Mouse (Mus musculus): ENCODE measurements around the gene Zhx3. TPM values are rescaled to one million over a fixed set of nuclear protein-coding genes. Genes with fewer than 3 reads are reported as not detected.

Zhx3 gene
- 12.2 and 13.3 TPM in 2 replicates for polyA plus RNA-seq (2015; fragmentation: Nextera tagmentation; extraction: Ambion mirVana)

DNA sequence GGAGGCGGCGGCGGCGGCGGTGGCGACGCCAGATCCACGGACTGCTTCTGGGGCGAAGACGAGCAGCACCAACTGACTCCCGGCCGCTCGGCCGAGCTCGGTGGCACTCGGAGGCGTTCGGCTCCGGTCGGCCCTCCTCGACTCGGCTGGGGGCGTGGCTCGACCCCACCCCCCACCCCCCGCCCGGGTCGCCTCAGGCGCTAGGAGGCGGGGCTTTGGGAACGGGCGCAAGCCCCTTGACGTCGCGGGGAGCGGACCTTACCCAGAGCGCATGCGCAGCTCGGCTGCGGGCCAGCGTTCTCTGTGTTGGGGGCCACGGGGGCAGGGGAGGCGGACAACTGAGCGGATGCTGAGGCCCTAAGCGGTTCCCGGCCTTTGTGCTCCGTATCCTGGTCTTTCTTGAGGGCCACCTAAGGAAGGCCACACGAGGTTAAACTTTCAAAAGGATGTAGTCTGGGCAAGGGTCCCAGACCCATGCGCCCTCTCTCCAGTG is at the start of gene Zhx3:
Gene Zhx3, minus strand, starts transcription at position 109 of the 493 bp plus-strand sequence.
- Histone ChIP-seq H3K9ac (peak within 1 kb of the TSS; percentile 100), H3K27ac (peak within 1 kb of the TSS; percentile 99), H3K27me3 (no peaks in the 10 kb centered on the region), H3K36me3 (no peaks in the 10 kb centered on the region), H3K4me1 (peaks cover 13% of the 10 kb centered on the region; the same call in 1 of the 2 replicates), H3K9me3 (no peaks in the 10 kb centered on the region), H3K4me2 (peak within 1 kb of the TSS; percentile 69), H3K4me3 (peak within 1 kb of the TSS; percentile 95)
- under 1% methylated on average over 31 of the region's 48 CpGs for WGBS
- peak; percentile 96 for ATAC-seq (ENCODE audit: insufficient number of reproducible peaks, low FRiP score, low TSS enrichment, low read depth)

DNA sequence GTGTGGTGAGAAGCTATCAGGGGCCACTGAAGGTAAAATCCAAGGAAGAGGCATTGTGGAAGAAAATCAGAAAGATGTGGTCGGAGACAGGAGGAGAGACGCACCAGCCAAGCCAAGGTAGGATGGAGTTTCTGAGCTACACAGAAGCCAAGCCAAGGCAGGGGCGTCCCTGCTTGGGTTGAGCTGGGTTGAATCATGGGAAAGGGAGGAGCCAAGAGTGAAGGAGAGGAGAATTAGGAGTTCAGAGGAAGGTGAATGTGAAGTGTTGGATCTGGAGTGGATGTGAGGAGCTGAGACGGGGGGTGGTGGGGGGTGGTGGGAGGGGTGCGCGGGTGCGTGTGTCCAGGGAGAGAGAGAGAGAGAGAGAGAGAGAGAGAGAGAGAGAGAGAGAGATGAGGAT is 48.5 kb upstream of the Zhx3 start:
- Histone ChIP-seq H3K9ac (no peak overlapping the region), H3K27ac (0 out of 2 replicates have a peak overlapping the region, but pooled peaks have one; percentile 18), H3K9me3 (no peaks in the 10 kb centered on the region), H3K4me3 (no peak overlapping the region), H3K36me3 (no peaks in the 10 kb centered on the region), H3K4me2 (no peak overlapping the region), H3K4me1 (peaks cover 35% of the 10 kb centered on the region), H3K27me3 (no peaks in the 10 kb centered on the region)
- no peak for ATAC-seq (ENCODE audit: insufficient number of reproducible peaks, low FRiP score, low TSS enrichment, low read depth)
- 51% methylated on average over 7 of the region's 7 CpGs for WGBS

DNA sequence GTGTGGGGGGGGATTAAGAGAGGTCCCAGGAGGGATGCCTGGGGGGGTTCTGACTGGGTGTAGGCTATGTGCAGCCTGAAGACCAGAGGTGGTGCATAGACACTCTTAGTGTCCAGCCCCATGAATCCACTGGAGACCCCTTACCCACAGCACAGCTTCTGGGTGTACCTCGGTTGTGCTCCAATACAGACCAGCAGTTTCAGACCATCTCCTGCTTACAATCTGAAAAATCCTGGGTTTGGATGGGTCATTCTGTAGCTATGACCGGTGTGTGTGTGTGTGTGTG is 46.1 kb upstream of the Zhx3 start:
- no peaks in the 10 kb centered on the region for H3K36me3 ChIP-seq
- H3K9me3 ChIP-seq: no peaks in the 10 kb centered on the region
- no peak for ATAC-seq (ENCODE audit: insufficient number of reproducible peaks, low FRiP score, low TSS enrichment, low read depth)
- no peak overlapping the region for H3K9ac ChIP-seq
- H3K27me3 ChIP-seq: no peaks in the 10 kb centered on the region
- H3K4me3 ChIP-seq: no peak overlapping the region
- H3K4me2 ChIP-seq: no peak overlapping the region
- 75% methylated on average over 2 of the region's 2 CpGs for WGBS
- no peak overlapping the region for H3K27ac ChIP-seq
- H3K4me1 ChIP-seq: peaks cover 39% of the 10 kb centered on the region

GRCm38 (mm10) chr2:160918154-160918929 is 45.5 kb upstream of the Zhx3 start:
- ATAC-seq (ENCODE audit: insufficient number of reproducible peaks, low FRiP score, low TSS enrichment, low read depth): no peak
- no peaks in the 10 kb centered on the region for H3K9me3 ChIP-seq
- no peak overlapping the region for H3K4me3 ChIP-seq
- no peak overlapping the region for H3K4me2 ChIP-seq
- 68% methylated on average over 8 of the region's 8 CpGs for WGBS
- H3K27me3 ChIP-seq: no peaks in the 10 kb centered on the region
- no peaks in the 10 kb centered on the region for H3K36me3 ChIP-seq
- H3K27ac ChIP-seq: no peak overlapping the region
- H3K4me1 ChIP-seq: peaks cover 39% of the 10 kb centered on the region
- H3K9ac ChIP-seq: no peak overlapping the region

DNA sequence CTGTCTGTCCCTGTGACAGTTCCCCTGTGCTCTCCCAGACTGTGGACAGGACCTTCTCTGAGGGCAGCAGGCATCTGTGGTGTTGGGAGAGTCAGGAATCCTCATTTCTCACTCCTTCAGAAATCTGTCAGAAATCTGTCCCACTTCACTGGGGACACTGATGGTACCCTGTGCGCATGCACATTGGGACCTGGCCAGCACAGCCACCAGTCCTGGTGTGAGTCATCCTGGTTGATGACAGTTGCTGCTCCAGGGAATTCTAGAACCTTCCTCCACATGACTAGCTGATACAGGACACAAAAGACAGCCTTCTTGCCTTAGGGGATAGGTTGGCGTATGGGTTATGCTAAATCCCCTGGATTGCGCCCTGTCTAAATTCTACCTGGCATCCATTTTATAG is 44.5 kb upstream of the Zhx3 start:
- peaks cover 9% of the 10 kb centered on the region; the same call in 1 of the 2 replicates for H3K27me3 ChIP-seq
- no peak overlapping the region for H3K4me3 ChIP-seq
- H3K27ac ChIP-seq: no peak overlapping the region
- no peaks in the 10 kb centered on the region for H3K9me3 ChIP-seq
- H3K36me3 ChIP-seq: no peaks in the 10 kb centered on the region
- ATAC-seq (ENCODE audit: insufficient number of reproducible peaks, low FRiP score, low TSS enrichment, low read depth): no peak
- no peak overlapping the region for H3K9ac ChIP-seq
- no peak overlapping the region for H3K4me2 ChIP-seq
- 82% methylated on average over 3 of the region's 3 CpGs for WGBS
- H3K4me1 ChIP-seq: peaks cover 45% of the 10 kb centered on the region

GRCm38 (mm10) chr2:160916714-160917113 is 43.9 kb upstream of the Zhx3 start:
- no peak overlapping the region for H3K4me3 ChIP-seq
- ATAC-seq (ENCODE audit: insufficient number of reproducible peaks, low FRiP score, low TSS enrichment, low read depth): no peak
- H3K9ac ChIP-seq: no peak overlapping the region
- peaks cover 11% of the 10 kb centered on the region; the same call in 1 of the 2 replicates for H3K27me3 ChIP-seq
- H3K36me3 ChIP-seq: no peaks in the 10 kb centered on the region
- H3K4me2 ChIP-seq: no peak overlapping the region
- no peak overlapping the region for H3K27ac ChIP-seq
- H3K4me1 ChIP-seq: peaks cover 46% of the 10 kb centered on the region
- no peaks in the 10 kb centered on the region for H3K9me3 ChIP-seq
- 71% methylated on average over 8 of the region's 8 CpGs for WGBS

- Histone ChIP-seq H3K4me1 (peaks cover 50% of the 10 kb centered on the region), H3K27ac (peak overlapping the region; percentile 33), H3K9ac (no peak overlapping the region), H3K4me3 (no peak overlapping the region), H3K36me3 (no peaks in the 10 kb centered on the region), H3K27me3 (peaks cover 11% of the 10 kb centered on the region; the same call in 1 of the 2 replicates), H3K4me2 (no peak overlapping the region), H3K9me3 (no peaks in the 10 kb centered on the region)
- ATAC-seq (ENCODE audit: insufficient number of reproducible peaks, low FRiP score, low TSS enrichment, low read depth): no peak
- 63% methylated on average over 13 of the region's 13 CpGs for WGBS
Observed at GRCm38 (mm10) chr2:160915821-160916610, 43.2 kb upstream of the Zhx3 start.

DNA sequence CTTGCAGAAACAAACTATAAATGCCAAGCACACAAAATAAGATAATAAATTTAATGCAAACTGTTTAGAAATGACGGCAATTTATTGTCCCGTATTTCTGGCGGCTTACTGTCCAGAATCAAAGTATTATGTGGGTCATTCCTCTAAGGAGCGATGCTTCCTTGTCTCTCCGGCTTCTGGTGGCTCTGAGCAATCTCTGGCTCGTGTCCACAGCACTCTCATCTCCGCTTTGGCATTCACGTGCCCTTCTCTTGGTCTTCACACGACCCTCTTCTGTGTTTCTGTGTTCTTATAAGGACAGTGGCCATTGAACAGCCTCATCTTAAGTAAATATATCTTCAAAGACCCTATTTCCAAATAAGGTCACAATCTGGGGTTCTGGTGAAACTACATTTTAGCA is 41.9 kb upstream of the Zhx3 start:
- no peak for ATAC-seq (ENCODE audit: insufficient number of reproducible peaks, low FRiP score, low TSS enrichment, low read depth)
- H3K27ac ChIP-seq: peak overlapping the region; percentile 33; the same call in 1 of the 2 replicates
- no peaks in the 10 kb centered on the region for H3K9me3 ChIP-seq
- no peak overlapping the region for H3K4me3 ChIP-seq
- H3K36me3 ChIP-seq: no peaks in the 10 kb centered on the region
- H3K4me2 ChIP-seq: no peak overlapping the region
- WGBS: 79% methylated on average over 9 of the region's 9 CpGs
- peaks cover 11% of the 10 kb centered on the region; the same call in 1 of the 2 replicates for H3K27me3 ChIP-seq
- H3K4me1 ChIP-seq: peaks cover 52% of the 10 kb centered on the region
- no peak overlapping the region for H3K9ac ChIP-seq

DNA sequence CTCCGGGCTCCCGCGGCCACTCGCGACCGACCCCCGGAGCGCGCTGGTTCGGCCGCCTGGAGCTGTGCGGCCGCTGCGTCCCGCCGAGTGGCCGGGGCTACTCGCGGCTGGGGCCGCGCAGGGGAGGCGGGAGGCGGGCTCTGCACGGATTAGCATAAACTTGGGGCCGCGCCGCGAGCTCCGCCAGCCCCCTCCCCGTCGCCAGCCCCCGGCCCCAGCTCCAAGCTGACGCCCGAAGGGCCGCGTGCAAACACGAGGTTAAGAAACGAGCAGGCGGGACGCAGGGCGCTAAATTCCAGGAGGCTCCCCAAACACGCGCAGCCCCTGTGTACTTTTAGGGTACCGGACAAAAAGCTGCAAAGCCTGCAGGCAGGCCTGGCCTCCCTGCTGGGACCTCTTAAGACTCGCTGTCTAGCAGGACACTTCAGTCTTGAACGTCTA is 39.5 kb upstream of the Zhx3 start, which contains the start of gene Emilin3:
Gene Emilin3, minus strand, starts transcription at position 98 of the 441 bp plus-strand sequence.
- H3K4me3 ChIP-seq: peak within 1 kb of the TSS; percentile 60
- peak; percentile 76 for ATAC-seq (ENCODE audit: insufficient number of reproducible peaks, low FRiP score, low TSS enrichment, low read depth)
- peaks cover 15% of the 10 kb centered on the region; the same call in 1 of the 2 replicates for H3K27me3 ChIP-seq
- peak within 1 kb of the TSS; percentile 93 for H3K4me2 ChIP-seq
- H3K4me1 ChIP-seq: peaks cover 55% of the 10 kb centered on the region
- under 1% methylated on average over 45 of the region's 46 CpGs for WGBS
- H3K9me3 ChIP-seq: no peaks in the 10 kb centered on the region
- H3K9ac ChIP-seq: peak within 1 kb of the TSS; percentile 76
- H3K36me3 ChIP-seq: peaks cover 16% of the 10 kb centered on the region
- H3K27ac ChIP-seq: peak within 1 kb of the TSS; percentile 93

DNA sequence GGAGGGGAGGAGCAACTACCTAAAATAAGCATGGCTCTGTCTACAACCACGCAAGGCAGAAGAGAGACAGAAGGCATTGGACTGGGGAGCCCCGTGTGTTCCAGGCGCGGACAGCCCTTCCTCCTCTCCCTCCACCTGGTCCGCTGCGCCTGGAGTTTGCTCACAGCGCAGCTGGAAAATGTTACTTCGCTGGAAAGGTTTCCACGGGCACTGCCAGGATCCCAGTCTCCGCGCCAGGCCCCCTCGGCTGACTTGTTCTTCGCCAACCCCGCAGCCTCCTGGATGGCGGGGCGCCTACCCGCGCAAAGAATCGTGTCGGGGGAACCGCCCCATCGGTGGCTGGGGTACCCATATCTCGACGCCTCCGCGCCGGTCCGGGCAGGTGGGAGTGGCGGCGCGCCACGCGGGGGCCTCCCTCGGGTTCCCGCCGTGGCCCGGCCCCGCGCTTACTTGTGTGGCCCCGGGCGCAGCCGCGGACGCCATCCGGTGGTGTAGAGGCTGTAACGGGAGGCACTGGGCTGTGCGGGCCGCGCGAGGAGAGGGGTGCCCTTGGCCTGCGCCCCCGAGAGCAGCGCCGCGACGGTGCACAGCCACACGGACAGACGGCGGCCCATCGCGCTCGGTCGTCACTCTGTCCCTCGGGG is 38.9 kb upstream of the Zhx3 start:
- peaks cover 15% of the 10 kb centered on the region; the same call in 1 of the 2 replicates for H3K27me3 ChIP-seq
- peak; percentile 35 for ATAC-seq (ENCODE audit: insufficient number of reproducible peaks, low FRiP score, low TSS enrichment, low read depth)
- peaks cover 22% of the 10 kb centered on the region for H3K36me3 ChIP-seq
- peak overlapping the region; percentile 76 for H3K9ac ChIP-seq
- H3K4me3 ChIP-seq: peak overlapping the region; percentile 60
- no peaks in the 10 kb centered on the region for H3K9me3 ChIP-seq
- H3K4me1 ChIP-seq: peaks cover 55% of the 10 kb centered on the region
- peak overlapping the region; percentile 93 for H3K27ac ChIP-seq
- H3K4me2 ChIP-seq: peak overlapping the region; percentile 93
- under 1% methylated on average over 63 of the region's 64 CpGs for WGBS

- H3K4me2 ChIP-seq: peak overlapping the region; percentile 93
- H3K4me1 ChIP-seq: peaks cover 46% of the 10 kb centered on the region
- H3K27ac ChIP-seq: no peak overlapping the region
- no peak for ATAC-seq (ENCODE audit: insufficient number of reproducible peaks, low FRiP score, low TSS enrichment, low read depth)
- H3K9me3 ChIP-seq: no peaks in the 10 kb centered on the region
- H3K27me3 ChIP-seq: peaks cover 15% of the 10 kb centered on the region; the same call in 1 of the 2 replicates
- peak overlapping the region; percentile 60 for H3K4me3 ChIP-seq
- WGBS: 74% methylated on average over 5 of the region's 5 CpGs
- H3K36me3 ChIP-seq: peaks cover 32% of the 10 kb centered on the region
- H3K9ac ChIP-seq: no peak overlapping the region; the same call in 1 of the 2 replicates
Observed at GRCm38 (mm10) chr2:160910633-160911032, 37.8 kb upstream of the Zhx3 start.
